Mouse (Mus musculus): ENCODE data around the gene Kif3c.

Kif3c gene

DNA sequence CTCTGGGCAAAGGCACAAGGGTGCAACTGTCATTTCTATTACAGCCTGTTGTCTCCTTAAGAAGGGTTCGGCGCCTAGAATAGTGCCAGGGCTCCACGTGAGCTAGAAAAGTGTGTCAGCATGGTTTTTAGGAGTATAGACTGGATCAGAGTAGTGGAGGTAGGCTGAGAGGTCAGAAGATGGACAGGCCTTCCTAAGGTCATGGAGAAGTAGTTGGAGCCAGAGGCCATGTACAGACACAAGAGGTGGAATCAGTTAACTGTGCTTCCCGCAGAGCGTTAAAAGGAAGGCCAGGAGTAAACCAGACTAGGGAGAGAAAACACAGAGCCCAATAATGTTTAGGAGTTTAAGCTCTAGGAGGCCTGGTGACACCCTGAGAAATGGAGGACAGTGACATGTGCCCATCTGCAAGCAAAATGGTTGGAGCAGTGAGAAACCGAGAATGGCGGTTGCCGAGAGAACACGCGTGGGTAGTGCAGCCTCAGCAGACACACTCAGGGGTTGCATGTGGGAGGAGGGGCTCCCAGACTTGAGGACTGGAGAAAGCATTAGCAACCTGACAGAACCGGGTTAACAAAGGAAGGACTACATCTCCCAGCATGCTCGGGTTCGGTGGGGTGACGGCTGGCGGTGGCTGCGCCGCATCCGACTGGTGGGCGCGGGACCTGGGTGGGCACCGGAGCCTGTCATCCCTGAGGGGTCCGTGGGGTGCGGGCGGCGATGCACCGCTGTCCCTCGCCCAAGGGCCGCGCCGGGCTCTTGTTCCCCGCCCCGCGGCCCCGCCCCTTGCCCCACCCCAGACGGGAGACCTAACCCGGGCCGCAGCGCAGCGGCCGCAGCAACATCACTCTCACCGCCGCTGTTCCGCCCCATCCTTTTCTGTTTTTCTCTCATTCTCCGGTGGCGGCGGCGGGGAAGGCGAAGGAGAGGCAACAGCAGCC is at the start of gene Kif3c:
Kif3c (plus strand) TSS at position 625 of the 941 bp plus-strand sequence.
- peak; percentile 87 for DNase-seq (ENCODE audit: extremely low spot score, low spot score)

GRCm38 (mm10) chr12:3316083-3316482 is 48.8 kb upstream of the Kif3c start:
- no peak for DNase-seq (ENCODE audit: extremely low spot score, low spot score)

DNA sequence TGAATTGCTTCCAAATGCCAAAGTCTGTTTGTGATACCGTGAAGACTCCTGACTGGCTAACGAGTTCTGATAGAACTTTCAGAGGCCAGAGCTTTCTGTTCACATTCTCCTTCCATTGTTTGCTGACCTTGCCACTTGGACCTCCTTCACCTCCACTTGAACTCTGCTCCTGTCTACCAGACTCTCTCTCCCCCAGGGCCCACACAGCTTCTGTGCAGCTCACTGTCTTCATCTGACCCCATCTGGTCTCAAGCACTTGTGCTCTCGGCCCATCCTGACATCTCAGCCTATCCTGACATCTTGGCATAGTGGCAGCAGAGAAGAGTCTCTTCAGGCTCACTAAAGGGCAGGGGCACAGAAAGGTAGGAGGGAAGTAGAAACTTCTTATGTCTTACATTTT is 48.0 kb upstream of the Kif3c start:
- DNase-seq (ENCODE audit: extremely low spot score, low spot score): no peak

- DNase-seq (ENCODE audit: extremely low spot score, low spot score): no peak
These were observed 45.6 kb upstream of the Kif3c start for GRCm38 (mm10) chr12:3319377-3319776.

GRCm38 (mm10) chr12:3323241-3323640 is 41.7 kb upstream of the Kif3c start:
- no peak for DNase-seq (ENCODE audit: extremely low spot score, low spot score)

- DNase-seq (ENCODE audit: extremely low spot score, low spot score): no peak
These were observed 39.7 kb upstream of the Kif3c start for GRCm38 (mm10) chr12:3325232-3325631.

DNA sequence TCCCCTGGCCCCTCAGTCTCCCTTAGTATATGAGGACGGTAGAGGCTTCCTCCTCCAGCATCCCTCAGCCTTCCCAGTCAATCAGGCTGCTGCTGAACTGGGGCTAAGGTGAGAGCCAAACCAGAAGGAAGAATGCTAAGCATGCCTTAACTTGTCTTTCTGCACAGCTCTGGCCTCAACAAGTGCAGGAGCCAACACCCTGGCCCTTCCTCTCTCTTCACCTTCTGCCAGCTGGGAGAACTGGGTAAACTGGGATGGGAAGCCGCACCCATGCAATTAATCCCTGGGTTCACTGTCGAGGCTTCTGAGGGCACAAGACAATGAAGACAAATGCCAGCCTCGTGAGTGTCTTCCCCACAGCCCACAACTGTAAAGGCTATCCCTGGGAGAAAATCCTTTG is 35.3 kb upstream of the Kif3c start:
- DNase-seq (ENCODE audit: extremely low spot score, low spot score): no peak

GRCm38 (mm10) chr12:3338931-3339330 is 26.0 kb upstream of the Kif3c start:
- no peak for DNase-seq (ENCODE audit: extremely low spot score, low spot score)

GRCm38 (mm10) chr12:3344155-3344554 is 20.8 kb upstream of the Kif3c start:
- DNase-seq (ENCODE audit: extremely low spot score, low spot score): no peak

DNA sequence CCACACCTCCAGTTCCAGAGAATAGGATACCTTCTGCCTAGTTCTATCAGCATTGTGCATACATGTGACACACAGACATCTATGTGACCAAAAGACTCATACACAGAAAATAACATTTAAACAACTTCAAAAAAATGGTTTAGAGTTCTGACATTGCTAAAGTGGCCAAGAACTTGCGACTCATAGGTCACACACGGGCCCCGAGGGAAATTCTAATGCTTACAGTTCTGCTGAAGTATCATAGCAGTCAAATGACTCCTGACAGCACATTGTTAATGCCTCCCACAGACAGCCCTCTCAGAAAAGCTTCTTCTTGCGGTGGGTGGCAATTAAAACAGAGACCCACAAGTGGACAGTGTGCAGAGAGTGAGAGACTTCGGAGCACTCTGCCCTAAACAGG is 19.9 kb upstream of the Kif3c start:
- no peak for DNase-seq (ENCODE audit: extremely low spot score, low spot score)

DNA sequence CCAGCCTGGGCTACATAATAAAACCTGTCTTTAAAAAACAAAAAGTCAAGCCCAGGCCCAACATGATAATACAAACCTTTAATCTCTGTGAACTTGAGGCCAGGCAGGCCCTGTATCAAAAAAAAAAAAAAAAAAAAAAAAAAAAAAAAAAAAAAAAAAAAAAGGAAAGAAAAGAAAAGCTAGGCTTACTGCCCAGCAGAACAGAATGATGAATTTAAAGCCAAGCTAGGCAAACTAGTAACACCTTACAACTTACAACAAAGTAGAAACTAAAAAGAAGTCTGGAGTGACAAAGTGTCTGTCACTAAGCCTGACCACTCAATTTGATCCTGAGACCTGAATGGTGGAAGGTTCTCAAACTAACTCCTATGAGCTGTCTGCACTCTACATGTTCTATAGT is 17.2 kb upstream of the Kif3c start:
- no peak for DNase-seq (ENCODE audit: extremely low spot score, low spot score)

GRCm38 (mm10) chr12:3349387-3349786 is 15.5 kb upstream of the Kif3c start:
- no peak for DNase-seq (ENCODE audit: extremely low spot score, low spot score)

DNA sequence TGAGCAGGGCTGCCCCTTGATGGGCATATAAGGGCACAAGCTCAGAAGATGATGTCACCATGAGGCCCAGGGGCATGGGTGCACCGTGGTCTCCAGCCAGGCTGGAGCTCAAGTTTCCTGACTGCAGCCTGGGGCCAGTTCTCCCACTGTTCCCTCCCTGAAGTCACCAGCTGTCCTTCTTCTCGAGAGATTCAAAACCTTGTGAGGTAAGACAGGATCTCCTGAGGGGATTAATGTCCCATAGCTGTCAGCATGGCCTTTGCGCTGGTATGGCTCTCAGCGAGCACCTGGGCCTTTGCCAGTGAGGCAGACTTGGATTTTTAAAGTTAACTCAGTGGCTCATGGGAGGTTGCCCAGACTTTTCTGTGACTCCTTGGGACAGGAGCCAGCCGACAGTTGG is 14.8 kb upstream of the Kif3c start:
- DNase-seq (ENCODE audit: extremely low spot score, low spot score): no peak

GRCm38 (mm10) chr12:3352216-3352615 is 12.7 kb upstream of the Kif3c start:
- DNase-seq (ENCODE audit: extremely low spot score, low spot score): no peak

GRCm38 (mm10) chr12:3355068-3355467 is 9.9 kb upstream of the Kif3c start:
- DNase-seq (ENCODE audit: extremely low spot score, low spot score): no peak

DNA sequence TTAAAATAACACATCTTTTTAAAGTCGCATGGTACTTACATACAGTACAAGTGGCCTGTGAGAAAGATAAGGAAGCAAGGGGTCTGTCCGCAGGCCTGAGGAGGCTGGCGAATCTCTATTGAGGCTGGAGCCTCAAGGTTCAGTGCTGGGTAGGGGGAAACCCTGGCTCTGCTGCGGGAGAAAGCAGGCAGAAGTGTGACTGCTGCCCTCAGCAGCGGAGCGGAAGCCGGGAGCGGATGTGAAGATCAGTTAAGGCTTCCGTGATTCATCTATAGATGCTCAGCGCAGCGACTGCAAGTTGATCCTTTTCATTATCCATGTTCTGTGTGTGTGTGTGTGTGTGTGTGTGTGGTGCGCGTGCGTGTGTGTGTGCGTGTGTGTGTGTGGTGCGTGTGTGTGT is 8.1 kb upstream of the Kif3c start:
- no peak for DNase-seq (ENCODE audit: extremely low spot score, low spot score)

DNA sequence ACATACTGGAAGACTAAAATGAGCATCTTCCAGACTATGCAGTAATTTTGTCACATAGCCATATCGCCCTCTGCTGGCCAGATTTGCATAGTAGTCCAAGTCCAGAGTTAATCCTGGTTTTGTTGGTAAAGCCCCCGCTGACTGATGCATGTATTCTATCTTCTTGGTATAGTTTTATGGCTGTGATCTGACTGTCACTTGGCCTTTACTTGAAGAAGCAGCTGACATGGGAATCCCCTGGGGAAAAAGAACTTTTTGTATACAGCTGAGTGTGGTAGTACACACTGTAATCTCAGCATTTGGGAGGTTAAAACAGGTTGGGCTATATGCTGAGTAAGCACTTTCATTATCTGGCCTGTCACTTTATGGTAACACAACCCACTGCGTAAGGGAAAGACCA is 5.6 kb upstream of the Kif3c start:
- peak; percentile 64 for DNase-seq (ENCODE audit: extremely low spot score, low spot score)

DNA sequence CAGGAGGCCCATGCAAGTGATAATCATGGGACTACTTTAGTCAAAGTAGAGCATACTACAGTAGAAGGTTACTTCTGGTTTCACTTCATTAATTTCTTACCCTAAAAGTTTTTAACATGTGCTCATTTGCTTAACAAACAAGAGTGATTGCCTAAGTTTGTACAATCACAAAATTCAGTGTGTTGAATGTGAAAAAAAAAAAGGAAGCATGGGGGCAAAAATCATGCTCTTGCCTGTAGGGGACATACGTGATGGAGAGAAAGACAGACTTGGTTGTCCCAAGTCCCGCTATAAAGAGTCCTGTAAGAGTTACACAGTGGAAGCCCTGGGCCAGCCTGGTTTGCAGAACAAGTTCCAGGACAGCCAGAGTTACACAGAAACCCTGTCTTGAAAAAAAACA is 4.9 kb upstream of the Kif3c start:
- no peak for DNase-seq (ENCODE audit: extremely low spot score, low spot score)

- DNase-seq (ENCODE audit: extremely low spot score, low spot score): no peak
These were observed 856 bp upstream of the Kif3c start for GRCm38 (mm10) chr12:3364076-3364475.

GRCm38 (mm10) chr12:3365449-3366189 is 687 bp downstream of the Kif3c start:
- DNase-seq (ENCODE audit: extremely low spot score, low spot score): no peak

- DNase-seq (ENCODE audit: extremely low spot score, low spot score): no peak
These were observed 1.4 kb downstream of the Kif3c start for GRCm38 (mm10) chr12:3366190-3366956.

DNA sequence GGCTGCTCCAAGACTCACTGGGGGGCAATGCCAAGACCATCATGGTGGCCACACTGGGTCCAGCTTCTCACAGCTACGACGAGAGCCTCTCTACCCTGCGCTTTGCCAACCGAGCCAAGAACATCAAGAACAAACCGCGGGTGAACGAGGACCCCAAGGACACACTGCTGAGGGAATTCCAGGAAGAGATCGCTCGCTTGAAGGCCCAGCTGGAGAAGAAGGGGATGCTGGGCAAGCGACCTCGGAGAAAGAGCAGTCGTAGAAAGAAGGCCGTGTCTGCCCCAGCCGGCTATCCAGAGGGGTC is 2.0 kb downstream of the Kif3c start:
- DNase-seq (ENCODE audit: extremely low spot score, low spot score): no peak

Data from neural tube, embryonic 10.5 days (tissue).